Mouse (Mus musculus) ES-Bruce4 (cell line): ENCODE results near the gene Gpatch2l. TPM values are rescaled to one million over a fixed set of nuclear protein-coding genes. Genes with fewer than 3 reads are reported as not detected.
A peak's percentile ranks its signal among the peaks of the same experiment; 100 is the strongest.

Experiments used
- H3K27ac ChIP-seq: 2 replicates; pipeline ENCODE4 v1.5.1; 2012; ENCODE audit warnings: low read length, inconsistent platforms; ENCODE audit not compliant: insufficient read depth
- H3K27me3 ChIP-seq: 2 replicates; pipeline ENCODE4 v1.6.1; 2012; ENCODE audit warnings: mild to moderate bottlenecking, low read length, inconsistent platforms; ENCODE audit not compliant: control insufficient read depth, poor library complexity, insufficient read depth, severe bottlenecking
- H3K36me3 ChIP-seq: 2 replicates; pipeline ENCODE4 v1.6.1; 2012; ENCODE audit warnings: inconsistent platforms, mild to moderate bottlenecking, low read length, moderate library complexity; ENCODE audit not compliant: control insufficient read depth, poor library complexity, insufficient read depth, severe bottlenecking
- H3K4me1 ChIP-seq: one replicate; pipeline ENCODE4 v1.8.1; 2011; ENCODE audit warnings: low read length; ENCODE audit not compliant: control insufficient read depth, insufficient read depth
- H3K4me3 ChIP-seq: 2 replicates; pipeline ENCODE4 v1.5.1; 2011; ENCODE audit warnings: low read depth, mild to moderate bottlenecking, low read length
- H3K9ac ChIP-seq: 2 replicates; pipeline ENCODE4 v1.6.1; 2012; ENCODE audit warnings: low read depth, mild to moderate bottlenecking, inconsistent platforms; ENCODE audit not compliant: poor library complexity, severe bottlenecking
- H3K9me3 ChIP-seq: replicated peaks from 2 replicates; pipeline ENCODE4 v1.6.1; 2012; ENCODE audit warnings: mild to moderate bottlenecking, low read length, inconsistent platforms; ENCODE audit not compliant: control insufficient read depth, poor library complexity, insufficient read depth, severe bottlenecking
- CTCF ChIP-seq: IDR thresholded peaks from one replicate; pipeline ENCODE4 v1.8.1; 2011; ENCODE audit warnings: low read depth, low read length
- EP300 ChIP-seq: IDR thresholded peaks from 2 replicates; pipeline ENCODE4 v1.6.1; 2011; ENCODE audit warnings: low read depth, low read length; ENCODE audit not compliant: insufficient read depth
- POLR2A ChIP-seq: IDR thresholded peaks from one replicate; pipeline ENCODE4 v1.8.1; 2011; ENCODE audit warnings: low read length; ENCODE audit not compliant: insufficient read depth
- polyA plus RNA-seq: library from polyadenylated mRNA; stranded (reverse); fragments of >200 nt; gene quantifications from 2 replicates; pipeline ENCODE4 v1.2.4, GENCODE M21; 2011; ENCODE audit warnings: low read depth; ENCODE audit not compliant: missing spikeins, insufficient read depth, insufficient read length

Gpatch2l gene
- polyA plus RNA-seq, 1 experiment: 17.8 TPM

GRCm38 (mm10) chr12:86285704-86286103 is 44.0 kb downstream of the Gpatch2l start:
- H3K36me3 ChIP-seq: peaks cover 2% of the 10 kb centered on the region; the same call in 1 of the 2 replicates
- no peak overlapping the region for H3K27ac ChIP-seq
- no peaks in the 10 kb centered on the region for H3K9me3 ChIP-seq
- H3K4me1 ChIP-seq: no peaks in the 10 kb centered on the region
- TF ChIP-seq EP300: no peak
- TF ChIP-seq POLR2A: no peak
- TF ChIP-seq CTCF: no peak
- H3K9ac ChIP-seq: no peak overlapping the region
- H3K4me3 ChIP-seq: no peak overlapping the region
- H3K27me3 ChIP-seq: no peaks in the 10 kb centered on the region

GRCm38 (mm10) chr12:86297450-86297849 is 55.8 kb downstream of the Gpatch2l start:
- no peak overlapping the region for H3K27ac ChIP-seq

DNA sequence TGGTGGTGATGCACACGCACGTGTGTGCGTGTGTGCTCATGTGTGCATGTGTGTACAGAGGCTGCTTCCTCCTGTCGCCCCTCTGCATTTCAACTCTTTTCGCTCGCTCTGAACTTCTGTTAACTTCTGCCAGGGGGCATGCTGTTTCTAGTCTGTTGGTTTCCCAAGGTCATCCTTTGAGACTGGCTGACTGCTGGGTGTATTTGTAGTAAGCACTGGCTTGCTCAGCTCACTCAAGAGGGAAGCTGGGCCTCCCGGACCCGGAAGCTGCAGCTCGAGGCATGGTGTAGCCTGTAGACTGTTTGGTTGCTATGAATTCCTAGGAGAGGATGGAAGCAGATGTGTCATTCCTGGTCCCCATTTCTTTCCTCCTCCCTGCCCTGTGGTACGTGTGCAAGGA is 61.3 kb downstream of the Gpatch2l start:
- Histone ChIP-seq H3K9me3 (no peaks in the 10 kb centered on the region), H3K4me1 (no peaks in the 10 kb centered on the region), H3K27ac (no peak overlapping the region), H3K4me3 (no peak overlapping the region), H3K9ac (no peak overlapping the region), H3K27me3 (no peaks in the 10 kb centered on the region), H3K36me3 (no peaks in the 10 kb centered on the region)
- TF ChIP-seq CTCF (no peak), EP300 (no peak), POLR2A (no peak)

More at GRCm38 (mm10) chr12:86297450-86297849, 55.8 kb downstream of the Gpatch2l start:
- Histone ChIP-seq H3K9me3 (no peaks in the 10 kb centered on the region), H3K36me3 (no peaks in the 10 kb centered on the region), H3K27me3 (no peaks in the 10 kb centered on the region), H3K4me1 (no peaks in the 10 kb centered on the region), H3K4me3 (no peak overlapping the region), H3K9ac (no peak overlapping the region)
- TF ChIP-seq POLR2A (no peak), CTCF (peak; percentile 82)

- Histone ChIP-seq H3K4me3 (peak overlapping the region; percentile 56), H3K9me3 (no peaks in the 10 kb centered on the region), H3K27me3 (no peaks in the 10 kb centered on the region), H3K4me1 (no peaks in the 10 kb centered on the region), H3K27ac (no peak overlapping the region), H3K9ac (no peak overlapping the region), H3K36me3 (no peaks in the 10 kb centered on the region)
- no peak for TF ChIP-seq EP300
- no peak for TF ChIP-seq CTCF
Measured at GRCm38 (mm10) chr12:86305045-86305444, 63.4 kb downstream of the Gpatch2l start.

DNA sequence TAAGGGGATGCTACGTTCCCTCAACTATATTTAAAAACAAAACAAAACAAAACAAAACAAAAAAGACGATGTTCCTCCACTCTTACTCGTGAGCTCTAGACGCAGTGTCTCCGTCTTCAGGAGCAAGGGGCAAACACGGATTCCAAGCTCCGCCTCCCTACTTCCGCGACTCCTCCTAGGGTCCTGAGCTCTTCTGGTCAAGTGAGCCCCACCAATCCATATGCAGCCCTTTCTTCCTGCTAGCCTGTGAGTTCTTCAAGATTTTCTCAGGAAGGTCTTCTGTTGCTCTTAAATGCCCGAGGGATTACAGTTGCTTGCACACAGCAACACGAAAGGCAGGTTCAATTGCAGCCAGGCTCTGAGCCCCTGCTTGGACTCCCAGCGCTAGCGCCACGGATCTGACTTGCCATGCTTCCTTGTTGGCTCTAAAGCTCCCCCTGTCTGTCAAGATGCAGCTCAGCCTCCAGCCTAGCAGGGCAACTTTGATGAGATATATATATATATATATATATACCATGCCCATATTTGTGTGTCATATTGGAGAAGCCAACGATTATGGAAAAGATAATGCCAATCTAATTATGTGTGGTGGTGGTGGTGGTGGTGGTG is 64.1 kb downstream of the Gpatch2l start:
- Histone ChIP-seq H3K27me3 (no peaks in the 10 kb centered on the region), H3K36me3 (no peaks in the 10 kb centered on the region), H3K9me3 (no peaks in the 10 kb centered on the region), H3K4me1 (no peaks in the 10 kb centered on the region), H3K27ac (no peak overlapping the region), H3K9ac (no peak overlapping the region), H3K4me3 (peak overlapping the region; percentile 56)
- TF ChIP-seq CTCF (peak; percentile 59), POLR2A (no peak)

- no peaks in the 10 kb centered on the region for H3K9me3 ChIP-seq
Measured at GRCm38 (mm10) chr12:86309474-86309873, 67.8 kb downstream of the Gpatch2l start.

More at GRCm38 (mm10) chr12:86309474-86309873, 67.8 kb downstream of the Gpatch2l start:
- Histone ChIP-seq H3K4me3 (no peak overlapping the region), H3K9ac (no peak overlapping the region), H3K27me3 (no peaks in the 10 kb centered on the region), H3K36me3 (no peaks in the 10 kb centered on the region), H3K4me1 (no peaks in the 10 kb centered on the region), H3K27ac (no peak overlapping the region)
- TF ChIP-seq POLR2A (no peak), EP300 (no peak), CTCF (no peak)
